In the genomic region with DNA sequence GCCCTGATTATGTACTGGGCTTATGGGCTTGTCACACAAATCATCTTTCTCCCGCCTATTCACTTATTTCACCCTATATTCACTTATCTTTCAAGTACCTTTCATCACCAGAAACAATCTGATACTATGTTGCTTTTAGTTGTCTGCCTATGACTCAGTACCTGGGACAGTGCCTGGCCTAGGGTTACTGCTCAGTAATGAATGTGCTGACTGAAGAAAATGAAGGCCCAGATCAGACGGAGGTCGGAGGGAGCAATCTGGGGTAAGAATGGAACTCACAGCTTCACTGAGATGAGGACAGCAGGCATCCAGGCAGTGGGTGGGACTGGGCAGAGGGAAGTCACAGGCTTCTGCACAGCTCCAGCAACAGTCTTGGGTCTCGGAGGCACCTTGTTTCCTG, we compare ENCODE assay signal across 10 mouse cellular contexts. TPM values are rescaled to one million over a fixed set of nuclear protein-coding genes. Genes with fewer than 3 reads are reported as not detected.
DNase-seq lines count a peak whose midpoint lies in the region; ATAC-seq lines count a peak whose summit lies in the region.
"Had no signal": no experiment of that assay in that cellular context is flagged by ENCODE, and none has a peak within 500 bp of the region (broad histone marks: within the 10 kb centered on the region; RNA-seq: fewer than 3 reads in every experiment).

No protein-coding gene starts in this region.

- H3K36me3 ChIP-seq in heart, embryonic 13.5 days: peaks cover 24% of the 10 kb centered on the region
- H3K36me3 ChIP-seq in embryonic facial prominence, embryonic 11.5 days (replicated peaks; ENCODE audit: control insufficient read depth, insufficient read depth, low read depth, low read length): no peaks in the 10 kb centered on the region
- no peaks in the 10 kb centered on the region; the same call in 1 of the 2 replicates for H3K36me3 ChIP-seq in limb, embryonic 11.5 days (ENCODE audit: control insufficient read depth, insufficient read depth, low read length)

- H3K27me3 ChIP-seq in heart, embryonic 13.5 days (replicated peaks): no peaks in the 10 kb centered on the region
- no peaks in the 10 kb centered on the region for H3K27me3 ChIP-seq in embryonic facial prominence, embryonic 11.5 days (ENCODE audit: control insufficient read depth, insufficient read depth, low read length)
- no peaks in the 10 kb centered on the region for H3K27me3 ChIP-seq in limb, embryonic 11.5 days (ENCODE audit: control insufficient read depth, insufficient read depth, low read length)

- 57% methylated on average over 4 of the region's 4 CpGs for WGBS in heart, embryonic 13.5 days
- WGBS in embryonic facial prominence, embryonic 11.5 days: 76% methylated on average over 4 of the region's 4 CpGs
- WGBS in limb, embryonic 11.5 days: 76% methylated on average over 4 of the region's 4 CpGs

- DNase-seq in heart, postnatal 4 days: no peak
- DNase-seq in 3134 (ENCODE audit: extremely low read depth, insufficient read length, low spot score): peak; percentile 61
- DNase-seq in embryonic facial prominence, embryonic 11.5 days (ENCODE audit: low spot score): no peak
- DNase-seq in limb, embryonic 11.5 days (ENCODE audit: low spot score): no peak
- DNase-seq in layer of hippocampus, postnatal 25 days (ENCODE audit: extremely low spot score in 1 of 2, low spot score in 1 of 2): no peak
- no peak for DNase-seq in thymus, postnatal 0 days (ENCODE audit: low spot score)
- DNase-seq in spleen, postnatal 10 days (ENCODE audit: low spot score in 2 of 2): no peak
- DNase-seq: cerebellum, adult 2 months had no signal

- H3K27ac ChIP-seq in heart, embryonic 13.5 days (replicated peaks): peak overlapping the region; percentile 89; the same call in 1 of the 2 replicates
- no peak overlapping the region for H3K27ac ChIP-seq in embryonic facial prominence, embryonic 11.5 days (replicated peaks; ENCODE audit: low read depth, low read length)
- no peak overlapping the region for H3K27ac ChIP-seq in limb, embryonic 11.5 days (replicated peaks; ENCODE audit: low read depth, low read length)

- H3K9me3 ChIP-seq in heart, embryonic 13.5 days: no peaks in the 10 kb centered on the region
- no peaks in the 10 kb centered on the region for H3K9me3 ChIP-seq in embryonic facial prominence, embryonic 11.5 days (replicated peaks; ENCODE audit: control insufficient read depth, low read length)
- no peaks in the 10 kb centered on the region for H3K9me3 ChIP-seq in limb, embryonic 11.5 days (ENCODE audit: control insufficient read depth, low read length)

- no peak for ATAC-seq in heart, embryonic 13.5 days (ENCODE audit: extremely low read depth, insufficient number of reproducible peaks, low FRiP score, low TSS enrichment)
- no peak for ATAC-seq in embryonic facial prominence, embryonic 11.5 days (replicated peaks; ENCODE audit: insufficient number of reproducible peaks, low FRiP score, low TSS enrichment, low read depth)
- no peak for ATAC-seq in limb, embryonic 11.5 days (ENCODE audit: insufficient number of reproducible peaks, low FRiP score, low TSS enrichment, low read depth)

- peak overlapping the region; percentile 91 for H3K9ac ChIP-seq in heart, embryonic 13.5 days
- H3K9ac ChIP-seq in embryonic facial prominence, embryonic 11.5 days (replicated peaks; ENCODE audit: low read length): peak overlapping the region; percentile 78
- H3K9ac ChIP-seq in limb, embryonic 11.5 days (ENCODE audit: low read length): peak overlapping the region; percentile 83; the same call in 1 of the 2 replicates

- peaks cover 32% of the 10 kb centered on the region for H3K4me1 ChIP-seq in heart, embryonic 13.5 days
- H3K4me1 ChIP-seq in embryonic facial prominence, embryonic 11.5 days (ENCODE audit: control insufficient read depth, insufficient read depth, low read length): peaks cover 2% of the 10 kb centered on the region; the same call in 1 of the 2 replicates
- peaks cover 7% of the 10 kb centered on the region for H3K4me1 ChIP-seq in limb, embryonic 11.5 days (ENCODE audit: control insufficient read depth, insufficient read depth, low read length)

- H3K4me3 ChIP-seq in heart, embryonic 13.5 days: 0 out of 2 replicates have a peak overlapping the region, but pooled peaks have one; percentile 74
- H3K4me3 ChIP-seq in embryonic facial prominence, embryonic 11.5 days (ENCODE audit: low read depth, low read length): no peak overlapping the region
- H3K4me3 ChIP-seq in limb, embryonic 11.5 days (ENCODE audit: low read depth, low read length): no peak overlapping the region; the same call in 1 of the 2 replicates

- H3K4me2 ChIP-seq in heart, embryonic 13.5 days: peak overlapping the region; percentile 93
- no peak overlapping the region for H3K4me2 ChIP-seq in embryonic facial prominence, embryonic 11.5 days (ENCODE audit: low read depth, low read length)
- peak overlapping the region; percentile 87 for H3K4me2 ChIP-seq in limb, embryonic 11.5 days (ENCODE audit: low read depth, severe bottlenecking)

RNA-seq across cellular contexts. Expression of a gene that starts 9.9 kb away (rescaled TPM):
- polyA plus RNA-seq in heart, embryonic 13.5 days (2015; fragmentation: Nextera tagmentation; extraction: Ambion mirVana): 0.29 and 0.32 TPM in 2 replicates
- total RNA-seq in heart, postnatal 4 days (2021): 1 to 10 TPM; 7.7 to 9.3 TPM
- 2.4 and 2.5 TPM in 2 replicates for polyA plus RNA-seq in embryonic facial prominence, embryonic 11.5 days (2014; fragmentation: Nextera tagmentation; extraction: Ambion mirVana)
- not detected in 2 replicates for polyA plus RNA-seq in limb, embryonic 11.5 days (2014; fragmentation: Nextera tagmentation; extraction: Ambion mirVana)
- 10 to 100 TPM; 80.3 to 95.6 TPM for total RNA-seq in layer of hippocampus, postnatal 25 days (2021)
- polyA plus RNA-seq in thymus, postnatal 0 days (2015; fragmentation: Nextera tagmentation; extraction: Ambion mirVana): 0.19 and 0.20 TPM in 2 replicates
- total RNA-seq: megakaryocyte progenitor cell, adult 5-6 weeks had no signal

RNA-seq across cellular contexts. Expression of a gene that starts 15.1 kb away (rescaled TPM):
- polyA plus RNA-seq in heart, embryonic 13.5 days (2015; fragmentation: Nextera tagmentation; extraction: Ambion mirVana): 151 and 166 TPM in 2 replicates
- 10 to 100 TPM; 67.6 to 76.6 TPM for total RNA-seq in heart, postnatal 4 days (2021)
- polyA plus RNA-seq in embryonic facial prominence, embryonic 11.5 days (2014; fragmentation: Nextera tagmentation; extraction: Ambion mirVana): 374 and 401 TPM in 2 replicates
- 400 and 426 TPM in 2 replicates for polyA plus RNA-seq in limb, embryonic 11.5 days (2014; fragmentation: Nextera tagmentation; extraction: Ambion mirVana)
- total RNA-seq in layer of hippocampus, postnatal 25 days (2021): 10 to 100 TPM; 53.3 to 55.0 TPM
- 306 TPM in 2 replicates for polyA plus RNA-seq in thymus, postnatal 0 days (2015; fragmentation: Nextera tagmentation; extraction: Ambion mirVana)

RNA-seq across cellular contexts. Expression of a gene that starts 24.0 kb away (rescaled TPM):
- not detected in 2 replicates for polyA plus RNA-seq in heart, embryonic 13.5 days (2015; fragmentation: Nextera tagmentation; extraction: Ambion mirVana)
- not detected for total RNA-seq in heart, postnatal 4 days (2021)
- polyA plus RNA-seq in embryonic facial prominence, embryonic 11.5 days (2014; fragmentation: Nextera tagmentation; extraction: Ambion mirVana): not detected in 2 replicates
- polyA plus RNA-seq in limb, embryonic 11.5 days (2014; fragmentation: Nextera tagmentation; extraction: Ambion mirVana): not detected in 2 replicates
- total RNA-seq in layer of hippocampus, postnatal 25 days (2021): not detected
- polyA plus RNA-seq in thymus, postnatal 0 days (2015; fragmentation: Nextera tagmentation; extraction: Ambion mirVana): not detected in 2 replicates
- total RNA-seq: megakaryocyte progenitor cell, adult 5-6 weeks had no signal
- polyA plus RNA-seq: cerebellum, adult 2 months had no signal

RNA-seq across cellular contexts. Expression of a gene that starts 26.1 kb away (rescaled TPM):
- 0.32 and 0.33 TPM in 2 replicates for polyA plus RNA-seq in heart, embryonic 13.5 days (2015; fragmentation: Nextera tagmentation; extraction: Ambion mirVana)
- under 1 TPM in 1 of 2 experiments, not detected in 1; 0.26 TPM for total RNA-seq in heart, postnatal 4 days (2021)
- 0.18 and 0.27 TPM in 2 replicates for polyA plus RNA-seq in embryonic facial prominence, embryonic 11.5 days (2014; fragmentation: Nextera tagmentation; extraction: Ambion mirVana)
- 0.45 and 0.67 TPM in 2 replicates for polyA plus RNA-seq in limb, embryonic 11.5 days (2014; fragmentation: Nextera tagmentation; extraction: Ambion mirVana)
- under 1 TPM; 0.39 to 0.82 TPM for total RNA-seq in layer of hippocampus, postnatal 25 days (2021)
- 0.28 and 0.48 TPM in 2 replicates for polyA plus RNA-seq in thymus, postnatal 0 days (2015; fragmentation: Nextera tagmentation; extraction: Ambion mirVana)

RNA-seq across cellular contexts. Expression of a gene that starts 30.6 kb away (rescaled TPM):
- polyA plus RNA-seq in heart, embryonic 13.5 days (2015; fragmentation: Nextera tagmentation; extraction: Ambion mirVana): 79.1 and 86.2 TPM in 2 replicates
- total RNA-seq in heart, postnatal 4 days (2021): 10 to 100 TPM; 31.8 to 34.0 TPM
- polyA plus RNA-seq in embryonic facial prominence, embryonic 11.5 days (2014; fragmentation: Nextera tagmentation; extraction: Ambion mirVana): 89.1 and 109 TPM in 2 replicates
- polyA plus RNA-seq in limb, embryonic 11.5 days (2014; fragmentation: Nextera tagmentation; extraction: Ambion mirVana): 97.8 and 112 TPM in 2 replicates
- total RNA-seq in layer of hippocampus, postnatal 25 days (2021): 100 to 1,000 TPM; 268 to 293 TPM
- polyA plus RNA-seq in thymus, postnatal 0 days (2015; fragmentation: Nextera tagmentation; extraction: Ambion mirVana): 153 and 180 TPM in 2 replicates
